Mouse (Mus musculus): ENCODE data around the gene Zmynd8.

The Zmynd8 gene

GRCm38 (mm10) chr2:165778927-165779326, 119.9 kb downstream of the Zmynd8 start:
- in situ Hi-C loops (cut with MboI; ENCODE audit: unreplicated experiment in 2 of 2) = loop anchor here (5.0 to 25.0 kb wide), 4 partner anchors 33 to 786 kb away; no protein-coding TSS in a partner anchor

DNA sequence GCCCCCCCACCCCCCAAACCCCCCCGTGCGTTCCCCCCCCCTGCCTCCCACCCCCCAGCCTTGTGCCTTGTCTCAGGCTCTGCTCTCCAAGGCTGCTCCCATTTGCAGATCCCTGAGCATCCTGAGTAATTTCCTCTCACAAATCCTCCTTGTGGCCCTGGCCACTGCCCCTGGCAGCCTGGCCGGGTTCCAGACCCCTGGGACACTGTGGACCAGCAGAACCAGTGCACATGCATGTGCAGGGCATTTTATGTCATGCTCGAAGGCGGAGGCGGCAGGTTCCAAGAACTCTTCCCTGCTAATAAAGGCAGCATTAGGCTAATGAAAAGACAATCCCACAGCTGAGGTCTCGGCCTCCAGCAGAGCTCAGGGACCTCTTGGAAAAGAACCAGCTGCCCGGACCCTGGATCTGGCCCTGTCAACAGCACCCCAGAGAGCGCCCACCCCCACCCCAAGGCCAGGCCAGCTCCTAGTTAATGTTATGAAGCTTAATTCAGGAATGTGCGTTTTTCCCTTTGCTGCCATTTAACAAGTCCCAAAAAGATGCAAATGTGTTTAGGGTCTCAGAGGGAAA, 129.4 kb downstream of the Zmynd8 start:
- in situ Hi-C loops (cut with MboI; ENCODE audit: unreplicated experiment in 2 of 2) = no loop called here

- in situ Hi-C loops (cut with MboI; ENCODE audit: unreplicated experiment in 2 of 2) = no loop called here
These were observed 129.9 kb downstream of the Zmynd8 start for GRCm38 (mm10) chr2:165768805-165769358.

GRCm38 (mm10) chr2:165759421-165759985, 139.3 kb downstream of the Zmynd8 start:
- in situ Hi-C loops (cut with MboI; ENCODE audit: unreplicated experiment in 2 of 2) = loop anchor here in 1 of 2 experiments (10.0 kb wide), 1 partner anchor 235 kb away; no protein-coding TSS in a partner anchor

- in situ Hi-C loops (cut with MboI; ENCODE audit: unreplicated experiment in 2 of 2) = loop anchor here in 1 of 2 experiments (10.0 kb wide), 1 partner anchor 234 kb away; no protein-coding TSS in a partner anchor
These were observed 140.3 kb downstream of the Zmynd8 start for GRCm38 (mm10) chr2:165758534-165758933.

- in situ Hi-C loops (cut with MboI; ENCODE audit: unreplicated experiment in 2 of 2) = loop anchor here in 1 of 2 experiments (10.0 kb wide), 1 partner anchor 233 kb away; no protein-coding TSS in a partner anchor
These were observed 141.0 kb downstream of the Zmynd8 start for GRCm38 (mm10) chr2:165757799-165758198.

- in situ Hi-C loops (cut with MboI; ENCODE audit: unreplicated experiment in 2 of 2) = loop anchor here in 1 of 2 experiments (10.0 kb wide), 1 partner anchor 228 kb away; no protein-coding TSS in a partner anchor
These were observed 146.1 kb downstream of the Zmynd8 start for GRCm38 (mm10) chr2:165752704-165753103.

- in situ Hi-C loops (cut with MboI; ENCODE audit: unreplicated experiment in 2 of 2) = loop anchor here in 1 of 2 experiments (10.0 kb wide), 1 partner anchor 226 kb away; no protein-coding TSS in a partner anchor
These were observed 147.7 kb downstream of the Zmynd8 start for GRCm38 (mm10) chr2:165751068-165751467.

GRCm38 (mm10) chr2:165748426-165748825, 150.4 kb downstream of the Zmynd8 start:
- in situ Hi-C loops (cut with MboI; ENCODE audit: unreplicated experiment in 2 of 2) = no loop called here

GRCm38 (mm10) chr2:165747975-165748374, 150.8 kb downstream of the Zmynd8 start:
- in situ Hi-C loops (cut with MboI; ENCODE audit: unreplicated experiment in 2 of 2) = no loop called here

DNA sequence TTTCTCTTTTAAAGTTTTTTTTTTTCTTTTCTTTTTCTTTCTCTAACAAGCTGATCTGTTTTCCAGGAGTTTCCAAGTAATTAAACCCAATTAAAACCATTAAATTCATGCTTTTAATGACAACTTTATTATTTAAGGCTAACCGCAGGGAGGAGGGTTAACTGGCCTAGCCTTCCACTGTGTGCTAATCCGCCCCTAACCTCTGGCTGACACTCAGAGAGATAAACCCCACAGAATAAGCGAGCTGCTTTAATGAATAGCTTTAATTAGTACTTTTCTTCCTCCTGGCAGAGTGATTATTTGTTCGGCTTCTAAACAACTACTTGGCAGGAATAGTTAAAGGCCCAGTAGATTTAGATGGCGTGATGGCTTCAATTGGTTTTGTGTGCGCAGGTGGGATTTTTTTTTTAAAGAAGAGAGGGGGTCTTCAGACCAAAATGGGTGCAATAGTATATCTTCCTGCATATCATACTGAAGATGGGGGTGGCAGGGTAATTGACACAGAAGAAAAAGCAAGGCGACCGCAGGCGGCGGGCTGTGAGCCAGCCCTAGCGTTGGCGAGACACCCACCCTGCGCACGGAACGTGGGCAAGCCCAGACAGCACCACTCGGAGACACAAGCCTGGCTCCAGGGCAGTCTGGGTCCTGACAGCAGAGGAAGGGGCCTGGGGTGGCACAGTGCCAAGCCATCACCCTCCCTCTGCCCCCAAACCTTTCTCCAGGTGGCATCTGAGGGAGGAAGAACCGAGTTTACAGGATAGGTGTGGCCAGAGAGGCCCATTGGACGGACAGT, 153.3 kb downstream of the Zmynd8 start:
- in situ Hi-C loops (cut with MboI; ENCODE audit: unreplicated experiment in 2 of 2) = no loop called here

- in situ Hi-C loops (cut with MboI; ENCODE audit: unreplicated experiment in 2 of 2) = no loop called here
These were observed 156.5 kb downstream of the Zmynd8 start for GRCm38 (mm10) chr2:165742210-165742786.

DNA sequence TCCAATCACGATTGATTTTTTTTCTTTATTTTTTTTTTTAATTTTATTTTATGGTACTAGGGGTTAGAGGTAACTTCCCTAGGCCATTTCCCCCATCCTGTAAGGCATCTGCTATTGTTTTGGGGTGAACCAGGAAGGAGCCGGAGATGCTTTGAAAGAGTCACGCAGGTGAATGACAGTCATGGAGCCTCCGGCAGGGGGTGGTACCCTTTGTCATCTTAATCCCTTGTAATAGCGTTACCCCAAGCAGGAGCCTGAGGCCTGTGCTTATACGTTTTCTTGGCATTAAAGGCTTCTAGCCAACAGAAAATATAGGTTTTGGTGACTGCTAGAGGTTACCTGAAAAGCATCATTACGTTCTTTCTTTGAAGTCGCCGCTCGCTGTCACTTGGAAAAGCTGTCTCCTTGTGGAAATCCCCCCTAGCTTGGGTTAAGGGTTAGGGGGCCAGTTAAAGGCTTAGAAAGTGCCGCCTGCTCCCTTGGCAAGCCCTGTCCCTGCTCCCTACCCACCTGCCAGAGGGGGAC, 157.2 kb downstream of the Zmynd8 start:
- in situ Hi-C loops (cut with MboI; ENCODE audit: unreplicated experiment in 2 of 2) = no loop called here

- in situ Hi-C loops (cut with MboI; ENCODE audit: unreplicated experiment in 2 of 2) = no loop called here
These were observed 157.8 kb downstream of the Zmynd8 start for GRCm38 (mm10) chr2:165740982-165741381.

GRCm38 (mm10) chr2:165740381-165740780, 158.4 kb downstream of the Zmynd8 start:
- in situ Hi-C loops (cut with MboI; ENCODE audit: unreplicated experiment in 2 of 2) = no loop called here

DNA sequence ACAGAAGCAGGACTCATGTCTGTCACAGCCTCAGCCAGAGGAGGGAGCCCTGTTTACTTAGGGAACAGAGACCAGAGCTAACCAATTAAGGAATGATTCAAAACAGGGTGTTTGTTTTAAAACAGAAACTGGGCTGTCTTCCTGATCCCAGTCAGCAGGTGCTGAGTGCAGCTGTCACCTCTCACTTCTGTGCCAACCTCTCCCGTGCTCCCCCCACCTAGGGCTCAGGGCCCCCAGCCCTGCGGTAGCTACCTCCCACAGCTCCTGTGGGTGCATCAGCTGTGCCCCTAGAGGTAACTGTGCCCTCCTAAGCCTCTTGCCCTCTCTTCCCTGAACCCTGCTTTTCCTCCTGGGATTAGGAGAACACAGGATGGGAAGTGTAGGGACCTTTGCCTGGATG, 162.5 kb downstream of the Zmynd8 start:
- in situ Hi-C loops (cut with MboI; ENCODE audit: unreplicated experiment in 2 of 2) = no loop called here

All from v-Abl transformed pro-B cells (cell line).